Mouse (Mus musculus): ENCODE measurements around the gene Ttf2.

DNA sequence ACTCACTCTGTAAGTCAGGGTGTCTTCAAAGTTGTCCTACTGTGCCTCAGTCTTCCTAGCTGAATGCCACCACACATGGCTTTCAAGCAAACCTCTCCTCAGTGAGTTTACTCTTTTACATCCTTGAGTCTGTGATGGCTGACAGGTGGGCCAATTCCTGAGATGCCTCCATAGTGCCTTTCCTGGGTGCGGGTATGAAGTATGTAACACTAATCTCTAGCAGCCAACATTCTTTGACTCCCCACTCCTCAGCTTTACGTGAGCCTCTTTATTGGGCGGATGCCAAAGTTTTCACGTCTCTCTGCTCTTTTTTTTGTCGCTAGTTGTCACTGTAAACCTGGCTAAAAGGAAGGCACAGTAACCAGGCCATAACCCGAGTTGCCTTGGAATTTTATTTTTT lies 35.9 kb upstream of the Ttf2 start:
- TF ChIP-seq CTCF (IDR thresholded peaks at IDR 0.05; ENCODE audit: low read depth): no peak
- TF ChIP-seq EP300 (IDR thresholded peaks at IDR 0.05; ENCODE audit: low read depth): no peak

All from liver, postnatal 0 days (tissue).